24 mouse cellular contexts compared by ENCODE assay signal in genomic region chr5:102453324-102453723, GRCm38 (mm10). TPM values are rescaled to one million over a fixed set of nuclear protein-coding genes. Genes with fewer than 3 reads are reported as not detected.
DNase-seq lines count a peak whose midpoint lies in the region; ATAC-seq lines count a peak whose summit lies in the region.
"Had no signal": no experiment of that assay in that cellular context is flagged by ENCODE, and none has a peak within 500 bp of the region (broad histone marks: within the 10 kb centered on the region; RNA-seq: fewer than 3 reads in every experiment).

No protein-coding gene starts in this region.

- no peak overlapping the region for H3K4me2 ChIP-seq in stomach, embryonic 14.5 days (replicated peaks; ENCODE audit: low read depth, low read length)
- H3K4me2 ChIP-seq: embryonic facial prominence, embryonic 13.5 days; embryonic facial prominence, embryonic 15.5 days; forebrain, embryonic 12.5 days had no signal

- H3K4me3 ChIP-seq in stomach, embryonic 14.5 days (ENCODE audit: low read depth, low read length): no peak overlapping the region
- H3K4me3 ChIP-seq: embryonic facial prominence, embryonic 13.5 days; embryonic facial prominence, embryonic 15.5 days; erythroblast, embryonic 14.5 days; forebrain, embryonic 10.5 days; forebrain, embryonic 12.5 days had no signal

- H3K36me3 ChIP-seq in stomach, embryonic 14.5 days (ENCODE audit: control insufficient read depth, insufficient read depth, low read length): no peaks in the 10 kb centered on the region
- H3K36me3 ChIP-seq: embryonic facial prominence, embryonic 13.5 days; embryonic facial prominence, embryonic 15.5 days; forebrain, embryonic 10.5 days; forebrain, embryonic 12.5 days had no signal

- no peaks in the 10 kb centered on the region for H3K27me3 ChIP-seq in stomach, embryonic 14.5 days (ENCODE audit: control insufficient read depth, insufficient read depth, low read length)
- H3K27me3 ChIP-seq: embryonic facial prominence, embryonic 13.5 days; embryonic facial prominence, embryonic 15.5 days; forebrain, embryonic 12.5 days had no signal

- no peak for ATAC-seq in stomach, embryonic 14.5 days (ENCODE audit: insufficient number of reproducible peaks, insufficient read depth, low FRiP score, low read depth)
- ATAC-seq: CD4-positive, CD25-positive, alpha-beta regulatory T cell, adult 4 months; forebrain, embryonic 14.5 days; forebrain, embryonic 16.5 days had no signal

- peak; percentile 75 for DNase-seq in heart, adult 11 months
- DNase-seq in heart, postnatal 36 days: no peak
- no peak for DNase-seq in cerebellum, postnatal 4 days (ENCODE audit: low spot score in 2 of 2)
- no peak for DNase-seq in adrenal gland, postnatal 10 days
- DNase-seq: adrenal gland, adult 2 months; adrenal gland, postnatal 14 days; adrenal gland, postnatal 36 days; B cell, adult 2 months; cerebellum, adult 11-12 months; cerebellum, adult 2 months; cerebellum, adult 9-10 months; cerebellum, postnatal 10 days; cerebellum, postnatal 25 days; embryo, embryonic 11 days had no signal

- H3K9ac ChIP-seq in stomach, embryonic 14.5 days (replicated peaks; ENCODE audit: low read depth, low read length): no peak overlapping the region
- H3K9ac ChIP-seq: embryonic facial prominence, embryonic 13.5 days; embryonic facial prominence, embryonic 15.5 days; forebrain, embryonic 12.5 days had no signal

- H3K27ac ChIP-seq in stomach, embryonic 14.5 days (ENCODE audit: low read length): peak overlapping the region; percentile 1; the same call in 1 of the 2 replicates
- H3K27ac ChIP-seq: embryonic facial prominence, embryonic 13.5 days; embryonic facial prominence, embryonic 15.5 days; forebrain, embryonic 10.5 days; forebrain, embryonic 12.5 days had no signal

- no peaks in the 10 kb centered on the region for H3K4me1 ChIP-seq in stomach, embryonic 14.5 days (ENCODE audit: control insufficient read depth, insufficient read depth, low read length)
- H3K4me1 ChIP-seq: forebrain, embryonic 10.5 days; forebrain, embryonic 12.5 days had no signal

- 86% methylated on average over 2 of the region's 2 CpGs for WGBS in stomach, embryonic 14.5 days

- no peaks in the 10 kb centered on the region for H3K9me3 ChIP-seq in stomach, embryonic 14.5 days (ENCODE audit: control insufficient read depth, low read depth, low read length)
- H3K9me3 ChIP-seq: embryonic facial prominence, embryonic 13.5 days; embryonic facial prominence, embryonic 15.5 days; forebrain, embryonic 10.5 days; forebrain, embryonic 12.5 days had no signal

- intact Hi-C loops in heart, postnatal 36 days (cut with DNase I): no loop called here

RNA-seq across cellular contexts. Expression of gene Arhgap24, which starts 27.9 kb away (rescaled TPM):
- 10 to 100 TPM; 17.2 to 33.0 TPM for total RNA-seq in heart, postnatal 36 days (2021)
- 27.3 and 28.8 TPM in 2 replicates for polyA plus RNA-seq in stomach, embryonic 14.5 days (2014; fragmentation: Nextera tagmentation; extraction: Ambion mirVana)
- total RNA-seq in adrenal gland, postnatal 10 days (2021): 10 to 100 TPM; 16.0 to 17.7 TPM
- total RNA-seq: MEL had no signal
- polyA plus RNA-seq: erythroblast, embryonic 14.5 days had no signal
